Mouse (Mus musculus) lung, postnatal 0 days (tissue): Measurements from ENCODE around the gene Rap1gap2. TPM values are rescaled to one million over a fixed set of nuclear protein-coding genes. Genes with fewer than 3 reads are reported as not detected.

Experiments
- ATAC-seq: fragments of 200-750 bp; cut with Nextera tagmentation; 2 replicates; pipeline ENCODE4 v1.8.0; 2017; ENCODE audit warnings: moderate library complexity
- DNase-seq: peaks from one replicate; pipeline ENCODE4 v3.0.0-alpha.2; 2016; ENCODE audit warnings: low spot score
- H3K27ac ChIP-seq: fragments of 300-500 bp; sonication (generic); 2 replicates; pipeline ENCODE4 v1.5.1; 2014; ENCODE audit warnings: antibody characterized with exemption, mild to moderate bottlenecking, low read length, mixed read lengths
- H3K27me3 ChIP-seq: fragments of 300-500 bp; sonication (generic); replicated peaks from 2 replicates; pipeline ENCODE4 v1.6.1; 2014; ENCODE audit warnings: low read length, mixed read lengths; ENCODE audit not compliant: insufficient read depth
- H3K36me3 ChIP-seq: fragments of 300-500 bp; sonication (generic); 2 replicates; pipeline ENCODE4 v1.6.1; 2014; ENCODE audit warnings: low read length, mixed read lengths; ENCODE audit not compliant: insufficient read depth
- H3K4me1 ChIP-seq: fragments of 300-500 bp; sonication (generic); 2 replicates; pipeline ENCODE4 v1.6.1; 2014; ENCODE audit warnings: antibody characterized with exemption, low read depth, low read length, mixed read lengths; ENCODE audit not compliant: insufficient read depth
- H3K4me2 ChIP-seq: fragments of 300-500 bp; sonication (generic); replicated peaks from 2 replicates; pipeline ENCODE4 v1.6.1; 2014; ENCODE audit warnings: low read depth, mild to moderate bottlenecking, low read length, moderate library complexity, mixed read lengths
- H3K4me3 ChIP-seq: fragments of 300-500 bp; sonication (generic); 2 replicates; pipeline ENCODE4 v1.5.1; 2014; ENCODE audit warnings: low read depth, low read length
- H3K9ac ChIP-seq: fragments of 300-500 bp; sonication (generic); replicated peaks from 2 replicates; pipeline ENCODE4 v1.6.1; 2014; ENCODE audit warnings: low read depth, mild to moderate bottlenecking
- H3K9me3 ChIP-seq: fragments of 300-500 bp; sonication (generic); 2 replicates; pipeline ENCODE4 v1.6.1; 2016; ENCODE audit warnings: low read length, mixed read lengths
- CTCF ChIP-seq: IDR thresholded peaks from 2 replicates; pipeline ENCODE4 v1.5.1; 2016; ENCODE audit warnings: antibody characterized with exemption, mild to moderate bottlenecking
- EP300 ChIP-seq: IDR thresholded peaks from 2 replicates; pipeline ENCODE4 v1.6.1; 2016; ENCODE audit warnings: antibody characterized with exemption, mild to moderate bottlenecking, control low read depth
- WGBS: fragments of 180-500 bp; shearing (Covaris S2); extraction: QIAGEN DNeasy Blood & Tissue Kit; methylation state at CpG from one replicate; pipeline ENCODE4 v1.1.7; 2014; 5-methylcytosine and 5-hydroxymethylcytosine counted together
- polyA plus RNA-seq: library from polyadenylated mRNA; unstranded; fragments of >200 nt; fragmentation: Nextera tagmentation; extraction: Ambion mirVana; gene quantifications from 2 replicates; pipeline ENCODE4 v1.2.1, GENCODE M21; 2015

Gene Rap1gap2
- polyA plus RNA-seq, 1 experiment from 2014 or later: 1.1 TPM

GRCm38 (mm10) chr11:74625333-74625732 is 14.6 kb upstream of the Rap1gap2 start:
- DNase-seq (no peak), ATAC-seq (no peak)
- peaks cover 1% of the 10 kb centered on the region; the same call in 1 of the 2 replicates for H3K27me3 ChIP-seq
- no peaks in the 10 kb centered on the region for H3K4me1 ChIP-seq
- H3K9me3 ChIP-seq: no peaks in the 10 kb centered on the region
- no peak overlapping the region for H3K9ac ChIP-seq
- H3K36me3 ChIP-seq: no peaks in the 10 kb centered on the region
- no peak overlapping the region for H3K4me2 ChIP-seq
- H3K4me3 ChIP-seq: no peak overlapping the region
- no peak overlapping the region for H3K27ac ChIP-seq
- TF ChIP-seq CTCF: no peak
- no peak for TF ChIP-seq EP300

GRCm38 (mm10) chr11:74623693-74624092 is 13.0 kb upstream of the Rap1gap2 start:
- Histone ChIP-seq H3K4me1 (no peaks in the 10 kb centered on the region), H3K36me3 (no peaks in the 10 kb centered on the region), H3K9me3 (no peaks in the 10 kb centered on the region), H3K4me2 (no peak overlapping the region), H3K4me3 (no peak overlapping the region), H3K9ac (no peak overlapping the region), H3K27me3 (peaks cover 11% of the 10 kb centered on the region), H3K27ac (no peak overlapping the region)
- 68% methylated on average over 6 of the region's 6 CpGs for WGBS
- TF ChIP-seq EP300 (no peak), CTCF (no peak)
- no peak for ATAC-seq
- DNase-seq: no peak

GRCm38 (mm10) chr11:74621974-74622669 is 11.4 kb upstream of the Rap1gap2 start:
- no peaks in the 10 kb centered on the region for H3K36me3 ChIP-seq
- H3K9me3 ChIP-seq: no peaks in the 10 kb centered on the region
- TF ChIP-seq EP300: no peak
- TF ChIP-seq CTCF: no peak
- no peak for ATAC-seq
- H3K9ac ChIP-seq: no peak overlapping the region
- H3K4me2 ChIP-seq: no peak overlapping the region
- no peaks in the 10 kb centered on the region for H3K4me1 ChIP-seq
- no peak overlapping the region for H3K27ac ChIP-seq
- H3K4me3 ChIP-seq: no peak overlapping the region
- H3K27me3 ChIP-seq: peaks cover 11% of the 10 kb centered on the region
- DNase-seq: no peak
- 60% methylated on average over 8 of the region's 8 CpGs for WGBS

- DNase-seq (no peak), ATAC-seq (no peak)
- H3K4me2 ChIP-seq: no peak overlapping the region
- no peaks in the 10 kb centered on the region for H3K9me3 ChIP-seq
- H3K9ac ChIP-seq: no peak overlapping the region
- H3K36me3 ChIP-seq: no peaks in the 10 kb centered on the region
- H3K27me3 ChIP-seq: peaks cover 11% of the 10 kb centered on the region
- H3K4me3 ChIP-seq: no peak overlapping the region
- no peak overlapping the region for H3K27ac ChIP-seq
- H3K4me1 ChIP-seq: no peaks in the 10 kb centered on the region
- TF ChIP-seq EP300 (no peak), CTCF (no peak)
- 4% methylated on average over 16 of the region's 16 CpGs for WGBS
These were observed 9.2 kb upstream of the Rap1gap2 start for GRCm38 (mm10) chr11:74619956-74620300.

GRCm38 (mm10) chr11:74619201-74619955 is 8.7 kb upstream of the Rap1gap2 start, which contains the start of gene Ccdc92b:
Gene Ccdc92b, plus strand, starts transcription at chr11:74619605.
- DNase-seq (peak; percentile 70), ATAC-seq (peak; percentile 85)
- H3K36me3 ChIP-seq: no peaks in the 10 kb centered on the region
- TF ChIP-seq CTCF (peak; percentile 30), EP300 (no peak)
- H3K4me1 ChIP-seq: no peaks in the 10 kb centered on the region
- H3K27ac ChIP-seq: no peak within 1 kb of the TSS
- peaks cover 11% of the 10 kb centered on the region for H3K27me3 ChIP-seq
- H3K4me2 ChIP-seq: peak within 1 kb of the TSS; percentile 19; the same call in 1 of the 2 replicates
- WGBS: under 1% methylated on average over 44 of the region's 63 CpGs
- no peaks in the 10 kb centered on the region for H3K9me3 ChIP-seq
- no peak within 1 kb of the TSS for H3K4me3 ChIP-seq
- H3K9ac ChIP-seq: no peak within 1 kb of the TSS

- Histone ChIP-seq H3K4me3 (no peak overlapping the region), H3K27me3 (peaks cover 15% of the 10 kb centered on the region), H3K27ac (no peak overlapping the region), H3K9me3 (no peaks in the 10 kb centered on the region), H3K36me3 (no peaks in the 10 kb centered on the region), H3K4me2 (no peak overlapping the region), H3K9ac (no peak overlapping the region), H3K4me1 (no peaks in the 10 kb centered on the region)
- no peak for DNase-seq
- WGBS: 46% methylated on average over 5 of the region's 5 CpGs
- ATAC-seq: no peak
- no peak for TF ChIP-seq CTCF
- no peak for TF ChIP-seq EP300
These were observed 4.9 kb upstream of the Rap1gap2 start for GRCm38 (mm10) chr11:74615571-74615970.
